Mouse (Mus musculus) limb, embryonic 15.5 days (tissue): ENCODE data around the gene Tgm2. TPM values are rescaled to one million over a fixed set of nuclear protein-coding genes. Genes with fewer than 3 reads are reported as not detected.

Source experiments
- ATAC-seq: fragments of 200-750 bp; cut with Nextera tagmentation; 2 replicates; pipeline ENCODE4 v1.8.0; 2017; ENCODE audit warnings: low read depth, moderate TSS enrichment; ENCODE audit not compliant: insufficient number of reproducible peaks, low FRiP score, low TSS enrichment
- H3K27ac ChIP-seq: fragments of 300-500 bp; sonication (generic); 2 replicates; pipeline ENCODE4 v1.5.1; 2015; ENCODE audit warnings: moderate library complexity, mild to moderate bottlenecking, inconsistent platforms
- H3K27me3 ChIP-seq: fragments of 300-500 bp; sonication (generic); 2 replicates; pipeline ENCODE4 v1.6.1; 2015; ENCODE audit warnings: inconsistent platforms
- H3K36me3 ChIP-seq: fragments of 300-500 bp; sonication (generic); 2 replicates; pipeline ENCODE4 v1.6.1; 2015; ENCODE audit warnings: inconsistent platforms
- H3K4me1 ChIP-seq: fragments of 300-500 bp; sonication (generic); 2 replicates; pipeline ENCODE4 v1.6.1; 2015; ENCODE audit warnings: inconsistent platforms
- H3K4me2 ChIP-seq: fragments of 300-500 bp; sonication (generic); 2 replicates; pipeline ENCODE4 v1.6.1; 2015; ENCODE audit warnings: mild to moderate bottlenecking, inconsistent platforms
- H3K4me3 ChIP-seq: fragments of 300-500 bp; sonication (generic); 2 replicates; pipeline ENCODE4 v1.5.1; 2015; ENCODE audit warnings: mild to moderate bottlenecking, inconsistent platforms
- H3K9ac ChIP-seq: fragments of 300-500 bp; sonication (generic); 2 replicates; pipeline ENCODE4 v1.6.1; 2015; ENCODE audit warnings: inconsistent platforms
- H3K9me3 ChIP-seq: fragments of 300-500 bp; sonication (generic); 2 replicates; pipeline ENCODE4 v1.6.1; 2016; ENCODE audit warnings: inconsistent platforms
- WGBS: fragments of 180-500 bp; shearing (Covaris S2); methylation state at CpG from one replicate; pipeline ENCODE4 v1.1.7; 2015; 5-methylcytosine and 5-hydroxymethylcytosine counted together
- polyA plus RNA-seq: library from polyadenylated mRNA; unstranded; fragments of >200 nt; fragmentation: Nextera tagmentation; extraction: Ambion mirVana; gene quantifications from 2 replicates; pipeline ENCODE4 v1.2.1, GENCODE M21; 2015

Tgm2 gene
- polyA plus RNA-seq, 1 experiment from 2014 or later, result 13.3 TPM

DNA sequence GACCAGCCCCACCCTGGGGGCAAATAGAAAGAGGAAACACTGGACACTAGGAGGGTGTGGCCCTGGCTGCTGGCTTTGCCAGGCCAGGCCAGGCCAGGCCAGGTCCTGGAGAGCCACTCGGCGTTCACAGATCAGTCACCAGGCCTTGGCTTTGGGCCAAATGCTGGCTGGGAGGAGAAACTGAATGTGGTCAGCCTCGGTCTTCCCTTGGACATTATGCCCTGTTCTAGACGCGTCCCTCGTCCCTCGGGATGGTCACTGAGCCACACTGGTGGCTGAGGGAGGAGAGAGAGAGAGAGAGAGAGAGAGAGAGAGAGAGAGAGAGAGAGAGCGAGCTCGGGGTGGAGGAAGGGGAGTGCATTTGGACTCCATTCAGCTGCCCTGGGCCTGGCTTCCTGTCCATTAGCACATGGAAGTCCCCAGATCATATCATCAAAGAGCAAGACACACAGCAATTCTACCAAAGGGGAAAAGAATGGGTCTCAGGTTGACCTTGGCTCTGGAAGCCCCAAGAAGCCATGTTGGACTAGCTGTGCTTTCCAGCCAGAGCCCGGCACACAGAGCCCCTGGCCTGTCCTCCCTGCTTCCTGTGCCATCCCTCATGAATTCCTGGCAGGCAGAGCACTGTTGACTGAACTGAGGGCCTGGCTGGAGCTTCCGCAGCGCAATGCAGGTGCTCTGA is 24.4 kb downstream of the Tgm2 start:
- Histone ChIP-seq H3K9ac (no peak overlapping the region), H3K4me2 (no peak overlapping the region), H3K36me3 (0 out of 2 replicates have a peak, but pooled peaks cover 7% of the 10 kb centered on the region), H3K4me3 (no peak overlapping the region), H3K4me1 (peaks cover 22% of the 10 kb centered on the region), H3K9me3 (no peaks in the 10 kb centered on the region), H3K27ac (no peak overlapping the region), H3K27me3 (no peaks in the 10 kb centered on the region)
- ATAC-seq, result no peak
- WGBS, result 65% methylated on average over 10 of the region's 12 CpGs

DNA sequence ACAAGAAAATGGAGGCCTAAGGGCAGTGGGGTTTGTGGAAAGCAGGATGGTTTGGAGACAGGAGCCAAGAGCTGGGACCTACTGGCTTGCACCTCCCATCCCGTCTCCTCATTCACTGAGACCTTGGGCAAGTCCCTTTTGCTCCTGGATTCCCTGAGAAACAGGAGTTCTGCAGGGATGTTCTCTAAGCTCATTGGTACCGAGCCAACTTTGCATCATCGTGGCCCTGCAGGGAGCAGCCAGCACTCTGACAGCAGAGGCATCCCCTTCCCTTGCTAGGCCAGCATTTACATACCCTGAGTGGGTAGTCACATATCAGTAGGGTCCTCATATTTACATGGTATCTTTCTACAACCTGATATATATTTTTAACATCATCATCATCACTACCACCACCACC is 25.4 kb downstream of the Tgm2 start:
- ATAC-seq, result no peak
- no peak overlapping the region for H3K4me3 ChIP-seq
- H3K36me3 ChIP-seq, result 0 out of 2 replicates have a peak, but pooled peaks cover 7% of the 10 kb centered on the region
- no peak overlapping the region for H3K4me2 ChIP-seq
- H3K27ac ChIP-seq, result no peak overlapping the region
- 85% methylated on average over 3 of the region's 3 CpGs for WGBS
- H3K27me3 ChIP-seq, result no peaks in the 10 kb centered on the region
- H3K9ac ChIP-seq, result no peak overlapping the region
- H3K4me1 ChIP-seq, result peaks cover 30% of the 10 kb centered on the region
- no peaks in the 10 kb centered on the region for H3K9me3 ChIP-seq

DNA sequence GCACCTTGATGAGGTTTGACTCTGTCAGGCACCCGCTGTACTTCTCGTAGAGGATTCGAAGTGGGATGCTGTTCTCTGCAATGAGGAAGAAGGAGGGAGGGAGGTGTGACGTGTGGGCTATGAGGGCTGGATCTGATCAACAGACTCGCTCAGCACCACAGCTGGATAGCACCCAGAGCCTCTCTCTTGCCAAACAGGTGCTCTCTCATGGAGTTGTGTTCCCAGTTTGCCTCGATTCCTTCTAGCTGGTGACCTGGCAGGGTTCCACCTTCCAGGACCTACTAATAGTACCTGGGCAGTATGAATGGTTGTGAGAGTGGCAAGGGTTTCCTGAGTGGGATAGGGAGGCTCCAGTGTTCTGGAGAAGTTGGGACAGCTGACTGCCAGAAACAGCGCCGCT is 26.0 kb downstream of the Tgm2 start:
- Histone ChIP-seq H3K4me1 (peaks cover 30% of the 10 kb centered on the region), H3K36me3 (0 out of 2 replicates have a peak, but pooled peaks cover 3% of the 10 kb centered on the region), H3K9ac (no peak overlapping the region), H3K27me3 (no peaks in the 10 kb centered on the region), H3K27ac (no peak overlapping the region), H3K9me3 (no peaks in the 10 kb centered on the region), H3K4me2 (no peak overlapping the region), H3K4me3 (no peak overlapping the region)
- no peak for ATAC-seq
- WGBS, result 49% methylated on average over 8 of the region's 8 CpGs

DNA sequence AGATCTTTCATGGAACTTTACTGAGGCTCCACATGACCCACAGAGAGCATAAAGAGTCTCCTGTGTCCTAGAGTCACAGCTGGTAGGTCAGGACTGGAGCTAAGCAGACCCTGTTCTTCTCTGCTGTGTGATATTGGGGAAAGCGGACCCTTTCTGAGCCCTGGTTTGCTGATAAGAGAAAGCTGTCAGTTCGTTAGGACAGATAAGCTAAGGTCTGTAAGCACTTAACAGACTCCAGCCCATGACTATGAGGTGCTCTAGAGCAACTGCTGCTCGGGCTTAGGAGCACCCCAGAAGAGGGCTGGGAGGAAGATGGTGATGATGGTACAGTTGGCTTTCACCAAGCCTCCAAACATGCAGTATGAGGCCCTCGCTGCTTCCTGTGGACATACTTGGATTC is 27.1 kb downstream of the Tgm2 start:
- no peaks in the 10 kb centered on the region for H3K36me3 ChIP-seq
- no peaks in the 10 kb centered on the region for H3K27me3 ChIP-seq
- no peak for ATAC-seq
- H3K9me3 ChIP-seq, result no peaks in the 10 kb centered on the region
- no peak overlapping the region for H3K4me3 ChIP-seq
- H3K27ac ChIP-seq, result no peak overlapping the region
- WGBS, result 82% methylated on average over 4 of the region's 4 CpGs
- H3K9ac ChIP-seq, result no peak overlapping the region
- no peak overlapping the region for H3K4me2 ChIP-seq
- H3K4me1 ChIP-seq, result peaks cover 39% of the 10 kb centered on the region

DNA sequence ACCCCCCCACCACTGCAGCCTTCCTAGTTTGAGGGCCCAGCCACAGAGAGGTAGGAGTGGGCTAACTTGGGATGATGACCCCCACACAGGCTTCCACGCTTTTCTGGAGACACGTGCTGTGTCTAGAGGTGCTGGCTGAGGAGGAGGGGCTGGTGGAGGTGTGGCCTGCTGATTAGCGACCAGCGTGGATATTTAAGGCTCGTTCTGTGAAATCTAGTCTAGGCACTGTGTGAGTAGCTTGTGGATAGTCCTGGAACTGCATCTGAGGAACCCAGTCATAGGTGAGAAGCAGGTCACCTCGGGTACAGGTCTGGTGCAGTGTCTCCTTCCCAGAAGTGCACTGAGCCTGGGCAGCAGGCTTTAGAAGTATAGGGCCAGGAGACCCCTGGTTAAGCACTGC is 29.6 kb downstream of the Tgm2 start:
- H3K9me3 ChIP-seq, result no peaks in the 10 kb centered on the region
- H3K27ac ChIP-seq, result 0 out of 2 replicates have a peak overlapping the region, but pooled peaks have one; percentile 17
- no peaks in the 10 kb centered on the region for H3K27me3 ChIP-seq
- ATAC-seq, result no peak
- no peak overlapping the region for H3K4me3 ChIP-seq
- no peaks in the 10 kb centered on the region for H3K36me3 ChIP-seq
- no peak overlapping the region for H3K4me2 ChIP-seq
- H3K4me1 ChIP-seq, result peaks cover 48% of the 10 kb centered on the region
- H3K9ac ChIP-seq, result no peak overlapping the region
- WGBS, result 42% methylated on average over 6 of the region's 6 CpGs

DNA sequence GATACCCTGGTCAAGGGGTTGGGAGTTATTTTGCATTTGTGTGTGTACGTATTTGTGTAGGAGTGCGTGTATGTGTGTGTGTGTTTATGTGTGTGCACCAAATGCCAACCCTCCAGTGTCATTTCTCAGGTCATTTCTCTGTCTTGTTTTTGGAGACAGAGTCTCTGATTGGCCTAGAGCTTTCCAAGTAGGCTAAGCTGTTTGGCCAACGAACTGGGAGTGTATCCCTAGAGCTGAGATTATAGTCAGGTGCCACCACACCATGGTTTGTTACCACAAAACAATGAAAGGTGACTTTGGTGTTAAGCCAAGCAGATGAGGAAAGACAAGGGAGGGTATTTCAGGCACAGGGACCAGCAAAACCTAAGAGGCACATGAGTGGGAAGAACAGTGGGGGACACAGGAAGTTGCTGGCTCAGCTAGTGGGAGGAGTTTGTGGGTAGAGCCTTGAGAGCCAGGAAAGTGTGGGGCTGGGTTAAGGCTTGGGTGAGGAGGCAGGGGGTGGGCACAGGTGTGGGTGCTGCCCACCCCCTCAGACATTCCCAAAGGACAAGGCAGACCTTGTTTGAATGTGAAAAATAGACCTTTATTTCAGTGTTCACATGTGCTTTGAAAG is 30.3 kb downstream of the Tgm2 start:
- 84% methylated on average over 3 of the region's 3 CpGs for WGBS

DNA sequence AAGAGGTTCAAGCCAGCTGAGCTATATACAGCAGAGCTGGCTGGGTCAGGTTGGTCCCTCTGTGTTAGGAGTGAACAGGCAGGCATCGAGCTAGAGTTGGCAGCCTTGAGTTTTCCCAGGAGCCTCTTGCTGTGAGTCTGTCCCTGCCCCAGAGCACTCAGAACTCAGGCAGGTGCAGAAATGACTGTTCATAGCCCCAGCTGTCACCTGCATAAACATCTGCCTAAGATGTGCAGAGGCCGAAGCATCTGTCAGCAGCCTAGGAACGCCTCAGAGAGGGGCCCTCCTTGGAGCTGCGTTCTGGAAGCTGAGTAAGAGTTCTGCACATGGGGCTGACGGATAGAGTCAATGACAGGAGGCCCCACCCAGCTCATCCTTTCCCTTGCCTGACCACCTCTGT is 31.3 kb downstream of the Tgm2 start:
- Histone ChIP-seq H3K4me3 (no peak overlapping the region), H3K36me3 (no peaks in the 10 kb centered on the region), H3K4me2 (no peak overlapping the region), H3K9me3 (no peaks in the 10 kb centered on the region), H3K27me3 (no peaks in the 10 kb centered on the region), H3K4me1 (peaks cover 36% of the 10 kb centered on the region), H3K9ac (no peak overlapping the region), H3K27ac (no peak overlapping the region)
- 46% methylated on average over 5 of the region's 5 CpGs for WGBS
- ATAC-seq, result no peak

More for the DNA sequence above, 30.3 kb downstream of the Tgm2 start:
- Histone ChIP-seq H3K27me3 (no peaks in the 10 kb centered on the region), H3K36me3 (no peaks in the 10 kb centered on the region), H3K4me3 (no peak overlapping the region), H3K27ac (0 out of 2 replicates have a peak overlapping the region, but pooled peaks have one; percentile 17), H3K9me3 (no peaks in the 10 kb centered on the region), H3K4me2 (no peak overlapping the region), H3K9ac (no peak overlapping the region), H3K4me1 (peaks cover 43% of the 10 kb centered on the region)
- no peak for ATAC-seq

DNA sequence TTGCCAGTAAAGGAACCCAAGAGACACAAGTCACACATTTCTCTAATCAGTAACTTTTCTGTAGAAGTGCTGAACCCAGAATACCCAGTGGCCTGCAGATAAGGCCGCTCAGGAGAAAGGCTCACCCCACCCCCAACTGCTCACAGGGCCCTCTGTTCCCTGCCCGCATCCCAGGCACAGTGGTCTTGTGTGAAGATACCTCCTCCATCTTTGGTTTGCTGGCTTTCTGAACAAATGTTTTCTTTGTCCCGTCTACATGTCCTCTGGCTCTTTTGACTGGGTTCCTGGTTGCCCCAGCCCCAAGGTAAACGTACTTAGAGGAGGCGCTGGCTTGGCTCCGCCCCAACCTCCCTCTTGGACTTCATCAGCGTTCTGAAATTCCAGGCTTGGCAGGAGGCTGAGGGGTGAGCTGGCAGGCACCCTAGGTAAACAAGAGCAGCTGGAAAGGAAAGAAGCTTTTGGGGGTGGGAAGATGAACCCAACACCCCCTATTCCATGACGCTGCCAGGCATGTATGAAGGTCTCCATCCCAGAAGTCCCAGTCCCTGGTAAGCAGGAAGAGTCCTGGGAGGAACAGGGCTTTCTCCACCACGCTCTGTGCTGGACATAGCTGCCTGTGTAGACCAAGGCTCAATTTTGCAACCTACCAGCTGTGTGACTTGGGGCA is 32.5 kb downstream of the Tgm2 start:
- Histone ChIP-seq H3K4me1 (peaks cover 44% of the 10 kb centered on the region), H3K27ac (peak overlapping the region; percentile 75)

DNA sequence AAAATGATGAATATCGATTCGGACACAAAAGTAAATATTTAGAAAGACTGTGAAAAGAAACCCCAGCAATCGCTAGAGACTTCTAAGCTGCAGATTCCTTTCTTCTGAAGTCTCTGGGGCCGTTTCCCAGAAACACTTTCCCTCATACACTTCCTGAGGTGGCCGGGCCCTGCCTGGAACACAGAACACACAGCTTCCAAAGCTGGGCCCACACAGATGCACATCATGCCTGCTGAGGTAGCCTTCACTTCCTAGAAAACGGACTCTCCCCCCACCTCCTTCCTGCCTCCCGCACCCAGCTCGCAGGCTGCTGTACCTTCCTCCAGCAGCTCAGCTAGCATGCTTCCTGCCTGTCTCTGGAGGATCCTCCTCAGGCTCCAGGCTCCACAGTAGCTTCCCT is 36.7 kb downstream of the Tgm2 start:
- Histone ChIP-seq H3K36me3 (no peaks in the 10 kb centered on the region), H3K4me2 (no peak overlapping the region), H3K4me1 (peaks cover 37% of the 10 kb centered on the region), H3K9me3 (no peaks in the 10 kb centered on the region), H3K9ac (no peak overlapping the region), H3K27me3 (no peaks in the 10 kb centered on the region), H3K27ac (peak overlapping the region; percentile 85), H3K4me3 (no peak overlapping the region)
- no peak for ATAC-seq
- WGBS, result 29% methylated on average over 8 of the region's 8 CpGs

More for the DNA sequence above, 32.5 kb downstream of the Tgm2 start:
- peak; percentile 54 for ATAC-seq
- no peak overlapping the region for H3K4me3 ChIP-seq
- no peaks in the 10 kb centered on the region for H3K9me3 ChIP-seq
- H3K36me3 ChIP-seq, result no peaks in the 10 kb centered on the region
- H3K9ac ChIP-seq, result no peak overlapping the region
- 34% methylated on average over 9 of the region's 9 CpGs for WGBS
- H3K27me3 ChIP-seq, result no peaks in the 10 kb centered on the region
- H3K4me2 ChIP-seq, result 0 out of 2 replicates have a peak overlapping the region, but pooled peaks have one; percentile 12

DNA sequence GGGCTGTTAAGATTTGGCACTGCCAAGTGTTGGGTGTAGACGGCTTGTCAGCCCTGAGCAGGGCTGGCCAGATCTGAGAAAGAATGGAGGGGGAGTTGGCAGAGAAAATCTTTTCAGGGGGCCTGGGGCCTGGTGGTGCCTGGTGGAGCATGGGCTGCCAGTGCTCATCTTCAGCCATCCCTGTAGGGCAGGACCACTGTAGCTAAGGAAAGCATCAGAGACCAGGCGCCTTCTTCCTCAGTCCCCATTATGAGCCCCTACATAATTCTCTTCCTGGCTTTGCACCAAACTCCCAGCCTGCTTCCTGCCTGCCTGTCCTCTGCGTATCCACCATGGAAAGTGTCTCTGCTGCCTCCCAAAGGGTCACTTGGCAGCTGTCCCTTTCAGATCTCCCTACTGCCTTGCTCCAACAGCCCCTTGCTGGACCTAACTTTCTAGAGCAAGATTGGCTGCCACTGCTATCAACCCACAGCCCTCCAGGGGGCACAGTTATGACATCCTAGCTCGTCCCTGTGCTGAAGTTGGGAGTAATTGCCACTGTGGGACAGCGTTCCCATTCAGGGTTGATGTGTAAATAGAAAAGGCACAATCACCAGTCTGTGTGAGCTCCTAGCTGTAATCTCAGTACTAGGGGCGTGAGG is 39.2 kb downstream of the Tgm2 start:
- H3K36me3 ChIP-seq, result no peaks in the 10 kb centered on the region
- H3K4me1 ChIP-seq, result peaks cover 21% of the 10 kb centered on the region
- H3K4me3 ChIP-seq, result no peak overlapping the region
- H3K9me3 ChIP-seq, result no peaks in the 10 kb centered on the region
- ATAC-seq, result no peak
- no peaks in the 10 kb centered on the region for H3K27me3 ChIP-seq
- no peak overlapping the region for H3K9ac ChIP-seq
- no peak overlapping the region for H3K4me2 ChIP-seq
- 24% methylated on average over 6 of the region's 6 CpGs for WGBS
- peak overlapping the region; percentile 47 for H3K27ac ChIP-seq

DNA sequence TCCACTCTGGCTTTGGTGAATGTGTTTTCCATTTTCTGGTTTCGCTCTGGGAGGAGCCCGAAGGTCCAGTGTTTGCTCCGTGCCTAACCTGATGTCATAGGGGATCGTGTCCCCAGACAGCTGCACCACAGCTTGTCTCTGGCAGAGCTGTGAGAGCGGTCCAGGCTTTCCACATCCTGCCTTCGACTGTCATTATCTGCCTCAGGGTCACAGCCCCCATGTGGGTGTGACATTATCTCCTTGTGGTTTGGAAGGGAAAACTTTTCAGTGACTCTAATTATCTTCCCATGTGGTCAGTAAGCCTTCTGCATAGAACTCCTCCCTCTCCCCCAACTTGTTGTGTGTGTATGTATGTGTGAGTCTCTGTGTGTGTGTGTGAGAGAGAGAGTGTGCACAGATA is 40.6 kb downstream of the Tgm2 start:
- Histone ChIP-seq H3K4me3 (no peak overlapping the region), H3K9me3 (no peaks in the 10 kb centered on the region), H3K4me1 (peaks cover 21% of the 10 kb centered on the region), H3K27ac (no peak overlapping the region), H3K36me3 (no peaks in the 10 kb centered on the region), H3K27me3 (no peaks in the 10 kb centered on the region), H3K9ac (no peak overlapping the region), H3K4me2 (no peak overlapping the region)
- ATAC-seq, result no peak
- 84% methylated on average over 6 of the region's 6 CpGs for WGBS

DNA sequence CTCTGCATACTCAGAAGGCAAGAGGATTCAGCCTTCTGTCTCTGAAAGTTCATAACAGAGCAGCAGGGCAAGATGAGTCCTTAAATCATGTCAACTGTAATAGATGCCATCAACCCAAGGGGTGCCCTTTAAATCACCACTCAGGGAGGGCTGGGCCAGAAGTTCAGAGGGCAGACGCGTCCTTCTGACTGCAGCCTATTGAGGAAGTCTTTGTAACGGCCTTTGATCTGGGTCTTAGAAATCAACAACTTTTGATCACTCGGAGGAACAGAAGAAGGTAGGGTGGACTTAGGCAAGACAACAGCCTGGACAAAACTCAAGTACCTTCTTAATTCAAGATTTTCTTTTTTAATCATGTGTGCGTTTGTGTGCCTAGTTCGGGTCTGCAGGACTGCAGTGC is 41.3 kb downstream of the Tgm2 start:
- Histone ChIP-seq H3K27me3 (no peaks in the 10 kb centered on the region), H3K9ac (no peak overlapping the region), H3K9me3 (no peaks in the 10 kb centered on the region), H3K27ac (no peak overlapping the region), H3K4me1 (peaks cover 24% of the 10 kb centered on the region), H3K4me3 (no peak overlapping the region), H3K4me2 (no peak overlapping the region), H3K36me3 (no peaks in the 10 kb centered on the region)
- no peak for ATAC-seq
- 56% methylated on average over 6 of the region's 6 CpGs for WGBS
